Mouse (Mus musculus): ENCODE measurements at regions not wholly inside any gene's neighbourhood (a gene's known extent, or its start where the extent isn't known, plus 50 kb on each side); places are given as distances from the start of the nearest gene placed in this dataset.

- no peak for ATAC-seq (ENCODE audit: low TSS enrichment)
Measured at GRCm38 (mm10) chr14:9191664-9192063, 525.6 kb upstream of the 4930452B06Rik start.

GRCm38 (mm10) chr14:9161336-9161735 is 495.3 kb upstream of the 4930452B06Rik start:
- no peak for ATAC-seq (ENCODE audit: low TSS enrichment)

- no peak for ATAC-seq (ENCODE audit: low TSS enrichment)
Measured at GRCm38 (mm10) chr14:9157941-9158340, 491.9 kb upstream of the 4930452B06Rik start.

GRCm38 (mm10) chr14:9150841-9151240 is 484.8 kb upstream of the 4930452B06Rik start:
- ATAC-seq (ENCODE audit: low TSS enrichment), result no peak

- no peak for ATAC-seq (ENCODE audit: low TSS enrichment)
Measured at GRCm38 (mm10) chr14:9146595-9147219, 480.7 kb upstream of the 4930452B06Rik start.

- ATAC-seq (ENCODE audit: low TSS enrichment), result no peak
Measured at GRCm38 (mm10) chr14:9105708-9106107, 439.7 kb upstream of the 4930452B06Rik start.

- no peak for ATAC-seq (ENCODE audit: low TSS enrichment)
Measured at GRCm38 (mm10) chr14:9089625-9090326, 423.7 kb upstream of the 4930452B06Rik start.

- no peak for ATAC-seq (ENCODE audit: low TSS enrichment)
Measured at GRCm38 (mm10) chr14:9087103-9087502, 421.1 kb upstream of the 4930452B06Rik start.

GRCm38 (mm10) chr14:9079632-9080031 is 413.6 kb upstream of the 4930452B06Rik start:
- peak; percentile 91 for ATAC-seq (ENCODE audit: low TSS enrichment)

GRCm38 (mm10) chr14:9079014-9079413 is 413.0 kb upstream of the 4930452B06Rik start:
- ATAC-seq (ENCODE audit: low TSS enrichment), result no peak

- peak; percentile 98 for ATAC-seq (ENCODE audit: low TSS enrichment)
Measured at GRCm38 (mm10) chr14:9071176-9071575, 405.1 kb upstream of the 4930452B06Rik start.

- ATAC-seq (ENCODE audit: low TSS enrichment), result no peak
Measured at GRCm38 (mm10) chr14:9060058-9060457, 394.0 kb upstream of the 4930452B06Rik start.

- no peak for ATAC-seq (ENCODE audit: low TSS enrichment)
Measured at GRCm38 (mm10) chr14:9028811-9029210, 362.8 kb upstream of the 4930452B06Rik start.

GRCm38 (mm10) chr14:9015826-9016225 is 349.8 kb upstream of the 4930452B06Rik start:
- ATAC-seq (ENCODE audit: low TSS enrichment), result no peak

GRCm38 (mm10) chr14:9003034-9003433 is 337.0 kb upstream of the 4930452B06Rik start:
- ATAC-seq (ENCODE audit: low TSS enrichment), result no peak

- peak; percentile 31; the same call in 1 of the 2 replicates for ATAC-seq (ENCODE audit: low TSS enrichment)
Measured at GRCm38 (mm10) chr14:9000408-9001092, 334.5 kb upstream of the 4930452B06Rik start.

GRCm38 (mm10) chr14:8999815-9000214 is 333.8 kb upstream of the 4930452B06Rik start:
- no peak for ATAC-seq (ENCODE audit: low TSS enrichment)

GRCm38 (mm10) chr14:8993421-8993820 is 327.4 kb upstream of the 4930452B06Rik start:
- ATAC-seq (ENCODE audit: low TSS enrichment), result no peak

- ATAC-seq (ENCODE audit: low TSS enrichment), result no peak
Measured at GRCm38 (mm10) chr14:8985086-8985793, 319.2 kb upstream of the 4930452B06Rik start.

- ATAC-seq (ENCODE audit: low TSS enrichment), result no peak
Measured at GRCm38 (mm10) chr14:8961554-8961953, 295.5 kb upstream of the 4930452B06Rik start.

GRCm38 (mm10) chr14:8952853-8953397 is 286.9 kb upstream of the 4930452B06Rik start:
- no peak for ATAC-seq (ENCODE audit: low TSS enrichment)

- ATAC-seq (ENCODE audit: low TSS enrichment), result no peak
Measured at GRCm38 (mm10) chr14:8948751-8949150, 282.7 kb upstream of the 4930452B06Rik start.

Measured in frontal cortex, adult (tissue).